Mouse (Mus musculus): ENCODE data around the gene Tcl1b2.

GRCm38 (mm10) chr12:105173366-105173765, 27.6 kb downstream of the Tcl1b2 start:
- TF ChIP-seq CTCF (IDR thresholded peaks at IDR 0.05; ENCODE audit: control insufficient read depth, insufficient read depth, low read length) = no peak
- TF ChIP-seq POLR2A (IDR thresholded peaks at IDR 0.05; ENCODE audit: borderline replicate concordance, control insufficient read depth, low read depth, low read length) = no peak
